17 mouse cellular contexts compared by ENCODE assay signal in the genomic region with DNA sequence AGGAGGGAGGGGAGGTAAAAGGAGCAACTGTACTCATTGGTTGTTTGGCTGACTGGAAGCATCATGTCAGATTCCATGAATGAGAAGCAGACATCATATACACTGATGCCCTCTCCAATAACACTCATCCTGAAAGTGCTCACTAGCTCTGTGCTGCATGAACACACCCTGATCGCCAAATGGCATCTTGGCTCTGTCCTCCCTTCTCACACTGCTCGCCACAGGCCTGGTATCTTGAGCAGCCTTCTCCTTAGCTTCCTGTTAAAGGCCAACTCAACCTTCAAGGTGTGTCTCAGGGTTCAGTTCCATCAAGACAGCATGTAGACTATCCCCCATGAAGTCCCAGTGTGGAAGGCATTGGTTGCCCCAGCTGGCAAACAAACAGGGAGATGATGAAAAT.
DNase-seq lines count a peak whose midpoint lies in the region; ATAC-seq lines count a peak whose summit lies in the region.
"Had no signal": no experiment of that assay in that cellular context is flagged by ENCODE, and none has a peak within 500 bp of the region (broad histone marks: within the 10 kb centered on the region; RNA-seq: fewer than 3 reads in every experiment).

No protein-coding gene starts in this region.

- no peaks in the 10 kb centered on the region for H3K27me3 ChIP-seq in hindbrain, embryonic 11.5 days (ENCODE audit: control insufficient read depth, insufficient read depth, low read length)
- H3K27me3 ChIP-seq: heart, embryonic 13.5 days; intestine, embryonic 15.5 days had no signal

- H3K4me1 ChIP-seq in hindbrain, embryonic 11.5 days (replicated peaks; ENCODE audit: control insufficient read depth, insufficient read depth, low read length) = no peaks in the 10 kb centered on the region
- H3K4me1 ChIP-seq: embryonic facial prominence, embryonic 10.5 days; forebrain, embryonic 10.5 days; heart, embryonic 13.5 days; intestine, embryonic 15.5 days had no signal

- no peaks in the 10 kb centered on the region for H3K36me3 ChIP-seq in hindbrain, embryonic 11.5 days (ENCODE audit: control insufficient read depth, insufficient read depth, low read length)
- H3K36me3 ChIP-seq: embryonic facial prominence, embryonic 10.5 days; forebrain, embryonic 10.5 days; heart, embryonic 13.5 days; intestine, embryonic 15.5 days had no signal

- peak; percentile 78 for DNase-seq in brain, adult 2 months (ENCODE audit: low read depth, low spot score)
- DNase-seq in cerebellum, adult 11 months = peak; percentile 33
- DNase-seq in cerebellum, adult 8-10 months = peak; percentile 34
- peak; percentile 43 to 44 for DNase-seq in cerebellum, postnatal 36 days
- no peak for DNase-seq in hindbrain, embryonic 11.5 days (ENCODE audit: low spot score)
- DNase-seq in T-cell, adult 2 months (ENCODE audit: low spot score) = no peak
- DNase-seq: adrenal gland, adult 8-10 months; adrenal gland, postnatal 36 days; gastrocnemius, postnatal 14 days; kidney, adult 18-20 months had no signal

- no peak overlapping the region for H3K4me3 ChIP-seq in hindbrain, embryonic 11.5 days (ENCODE audit: low read depth, low read length)
- H3K4me3 ChIP-seq: embryonic facial prominence, embryonic 10.5 days; erythroblast, embryonic 14.5 days; forebrain, embryonic 10.5 days; heart, embryonic 13.5 days; intestine, embryonic 15.5 days had no signal

- no peak overlapping the region for H3K27ac ChIP-seq in hindbrain, embryonic 11.5 days (ENCODE audit: low read depth, low read length)
- H3K27ac ChIP-seq: embryonic facial prominence, embryonic 10.5 days; forebrain, embryonic 10.5 days; heart, embryonic 13.5 days; hindbrain, embryonic 14.5 days; intestine, embryonic 15.5 days had no signal

- no peaks in the 10 kb centered on the region for H3K9me3 ChIP-seq in hindbrain, embryonic 11.5 days (ENCODE audit: control insufficient read depth, low read length)
- H3K9me3 ChIP-seq: embryonic facial prominence, embryonic 10.5 days; forebrain, embryonic 10.5 days; heart, embryonic 13.5 days; intestine, embryonic 15.5 days had no signal

- H3K9ac ChIP-seq in hindbrain, embryonic 11.5 days (ENCODE audit: low read depth, low read length) = no peak overlapping the region
- H3K9ac ChIP-seq: heart, embryonic 13.5 days; hindbrain, embryonic 14.5 days; intestine, embryonic 15.5 days had no signal

- WGBS in hindbrain, embryonic 11.5 days = 72% methylated on average over 2 of the region's 2 CpGs

- H3K4me2 ChIP-seq in hindbrain, embryonic 11.5 days (replicated peaks; ENCODE audit: low read depth, low read length) = no peak overlapping the region
- H3K4me2 ChIP-seq: heart, embryonic 13.5 days; hindbrain, embryonic 14.5 days; intestine, embryonic 15.5 days had no signal

- no peak for ATAC-seq in hindbrain, embryonic 11.5 days (ENCODE audit: low FRiP score)
- ATAC-seq: forebrain, embryonic 16.5 days; intestine, embryonic 15.5 days had no signal

Comparison
In these comparisons a context has a peak if more than half of its experiments do, and no peak if none do; other contexts are left out.
1. DNase-seq: peak in brain, adult 2 months (single experiment), cerebellum, adult 11 months (single experiment), cerebellum, adult 8-10 months (single experiment) and cerebellum, postnatal 36 days (2 of 2); none in hindbrain, embryonic 11.5 days (single experiment) and T-cell, adult 2 months (single experiment).